Mouse (Mus musculus) bone marrow macrophage, adult 2 months (primary cell): ENCODE results near the gene 1600012H06Rik. TPM values are rescaled to one million over a fixed set of nuclear protein-coding genes. Genes with fewer than 3 reads are reported as not detected.
"Not testable (repeated sequence)": the region's sequence is repeated elsewhere in the genome, so short reads cannot be mapped to it uniquely, and the experiment has no call there.

Source experiments
- H3K27ac ChIP-seq: 2 replicates; pipeline ENCODE4 v1.5.1; 2012; ENCODE audit warnings: low read depth, low read length; ENCODE audit not compliant: insufficient read depth
- H3K4me1 ChIP-seq: 2 replicates; pipeline ENCODE4 v1.6.1; 2012; ENCODE audit warnings: low read length; ENCODE audit not compliant: control insufficient read depth, insufficient read depth
- H3K4me3 ChIP-seq: 2 replicates; pipeline ENCODE4 v1.5.1; 2012; ENCODE audit warnings: mild to moderate bottlenecking, low read length, moderate library complexity; ENCODE audit not compliant: insufficient read depth
- CTCF ChIP-seq: IDR thresholded peaks from 2 replicates; pipeline ENCODE4 v1.5.1; 2012; ENCODE audit warnings: low read depth, mild to moderate bottlenecking, low read length, moderate library complexity
- POLR2A ChIP-seq: IDR thresholded peaks from 2 replicates; pipeline ENCODE4 v1.6.1; 2012; ENCODE audit warnings: mild to moderate bottlenecking, low read depth, low read length, borderline replicate concordance
- polyA plus RNA-seq: library from polyadenylated mRNA; stranded (reverse); fragments of >200 nt; gene quantifications from 2 replicates; pipeline ENCODE4 v1.2.4, GENCODE M21; 2012; ENCODE audit not compliant: missing spikeins, insufficient read depth, insufficient read length

Gene 1600012H06Rik
- polyA plus RNA-seq, 1 experiment: 39.2 TPM

DNA sequence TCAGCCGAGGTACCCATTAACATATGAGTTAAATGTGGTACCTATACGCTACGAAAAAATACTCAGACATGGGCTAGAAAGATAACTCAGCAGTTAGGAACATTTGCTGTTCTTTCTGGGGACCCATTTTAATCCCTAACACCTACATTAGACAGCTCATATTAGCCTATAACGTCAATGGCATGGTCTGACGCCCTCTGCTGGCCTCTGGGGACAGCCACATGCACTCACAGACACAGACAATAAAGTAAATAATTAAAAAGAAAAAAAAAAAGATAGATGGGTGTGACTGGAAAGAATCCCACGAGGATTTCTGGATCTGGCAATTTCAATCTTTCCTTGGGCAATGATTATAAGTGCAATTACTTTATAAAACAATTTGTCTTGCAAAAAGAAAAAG is 30.6 kb upstream of the 1600012H06Rik start:
- Histone ChIP-seq H3K4me3 (no peak overlapping the region), H3K4me1 (peaks cover 6% of the 10 kb centered on the region), H3K27ac (no peak overlapping the region)
- TF ChIP-seq POLR2A (no peak), CTCF (peak; percentile 31; the same call in 1 of the 2 replicates)

- Histone ChIP-seq H3K27ac (no peak overlapping the region), H3K4me1 (peaks cover 6% of the 10 kb centered on the region), H3K4me3 (no peak overlapping the region)
- no peak for TF ChIP-seq POLR2A
- no peak for TF ChIP-seq CTCF
These were observed 30.0 kb upstream of the 1600012H06Rik start for GRCm38 (mm10) chr17:14912981-14913380.

DNA sequence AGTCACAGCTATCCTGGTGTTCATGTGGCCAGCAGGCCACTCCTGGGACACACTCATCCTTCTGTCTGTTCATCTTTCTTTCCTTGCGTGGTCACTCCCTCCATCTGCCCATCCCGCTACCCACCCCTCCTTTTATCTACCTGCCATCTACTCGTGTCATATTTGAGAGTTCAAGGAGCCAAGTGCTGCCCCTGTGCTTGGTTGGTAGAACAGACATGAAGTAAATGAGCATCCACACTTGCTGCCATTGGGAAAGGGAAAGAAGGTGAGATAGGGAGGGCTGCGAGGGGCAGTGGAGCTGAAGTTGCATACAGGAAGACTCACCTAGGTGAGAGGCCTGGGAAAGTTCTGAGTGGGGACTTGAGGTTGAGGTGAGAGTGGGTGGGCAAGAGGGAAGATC is 28.6 kb upstream of the 1600012H06Rik start:
- Histone ChIP-seq H3K27ac (no peak overlapping the region), H3K4me1 (peaks cover 6% of the 10 kb centered on the region)

GRCm38 (mm10) chr17:14917866-14918265 is 25.1 kb upstream of the 1600012H06Rik start:
- H3K4me1 ChIP-seq: peaks cover 11% of the 10 kb centered on the region
- H3K27ac ChIP-seq: no peak overlapping the region
- TF ChIP-seq POLR2A: no peak
- TF ChIP-seq CTCF: no peak
- H3K4me3 ChIP-seq: no peak overlapping the region

More for the DNA sequence above, 28.6 kb upstream of the 1600012H06Rik start:
- TF ChIP-seq POLR2A: no peak
- no peak for TF ChIP-seq CTCF
- no peak overlapping the region for H3K4me3 ChIP-seq

GRCm38 (mm10) chr17:14921582-14921981 is 21.4 kb upstream of the 1600012H06Rik start:
- TF ChIP-seq CTCF: no peak
- TF ChIP-seq POLR2A: no peak

DNA sequence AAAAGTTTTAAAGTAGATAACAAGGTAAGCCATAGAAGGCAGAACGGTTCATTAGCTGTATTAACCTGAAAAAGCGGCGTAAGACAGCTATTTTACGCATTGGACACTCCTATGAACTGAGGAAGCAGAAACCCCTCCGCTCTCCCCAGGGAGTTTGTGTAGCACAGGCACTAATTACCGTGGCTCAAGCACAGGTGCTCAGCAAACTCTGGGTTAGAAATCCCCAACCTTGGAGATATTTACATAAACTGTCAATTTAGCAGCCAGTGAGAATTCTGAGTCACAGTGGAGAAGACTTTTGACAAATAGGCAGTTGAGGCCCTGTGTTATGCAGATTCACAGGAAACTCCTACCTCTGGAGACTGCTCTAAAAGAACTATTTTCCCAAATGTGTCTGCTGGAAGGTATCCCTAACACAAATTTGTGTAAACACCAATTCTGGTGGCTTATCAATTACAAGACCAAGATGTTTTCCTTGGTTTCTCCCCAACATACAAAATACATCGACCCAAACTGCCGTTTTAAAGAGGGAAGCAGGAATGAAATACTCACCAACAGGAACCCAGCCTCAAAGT is 15.3 kb upstream of the 1600012H06Rik start:
- H3K4me3 ChIP-seq: no peak overlapping the region
- TF ChIP-seq CTCF (no peak), POLR2A (no peak)

More at GRCm38 (mm10) chr17:14921582-14921981, 21.4 kb upstream of the 1600012H06Rik start:
- Histone ChIP-seq H3K4me1 (peaks cover 5% of the 10 kb centered on the region), H3K27ac (no peak overlapping the region), H3K4me3 (no peak overlapping the region)

DNA sequence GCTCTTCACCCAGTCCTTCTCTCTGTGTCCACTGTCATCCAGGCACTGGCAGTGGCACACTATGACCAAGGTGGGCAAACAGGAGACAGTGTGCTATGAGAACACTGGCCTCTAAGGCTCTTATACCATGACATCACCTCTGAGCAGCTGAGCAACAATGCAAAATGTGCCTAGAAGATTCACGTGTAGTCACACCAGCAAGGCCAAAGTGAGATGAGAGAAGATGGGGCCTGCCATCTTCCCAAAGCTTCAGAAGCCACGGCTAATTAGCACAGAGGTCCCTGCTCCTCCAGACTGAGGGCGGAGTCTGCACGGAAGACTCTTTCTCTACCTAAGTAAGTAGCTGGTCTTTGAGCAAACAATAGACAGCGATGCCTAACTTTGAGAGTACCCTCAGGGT is 14.4 kb upstream of the 1600012H06Rik start:
- H3K27ac ChIP-seq: no peak overlapping the region
- H3K4me1 ChIP-seq: peaks cover 8% of the 10 kb centered on the region
- TF ChIP-seq POLR2A (no peak), CTCF (no peak)
- H3K4me3 ChIP-seq: no peak overlapping the region

More for the DNA sequence above, 15.3 kb upstream of the 1600012H06Rik start:
- Histone ChIP-seq H3K4me1 (peaks cover 8% of the 10 kb centered on the region), H3K27ac (no peak overlapping the region)

DNA sequence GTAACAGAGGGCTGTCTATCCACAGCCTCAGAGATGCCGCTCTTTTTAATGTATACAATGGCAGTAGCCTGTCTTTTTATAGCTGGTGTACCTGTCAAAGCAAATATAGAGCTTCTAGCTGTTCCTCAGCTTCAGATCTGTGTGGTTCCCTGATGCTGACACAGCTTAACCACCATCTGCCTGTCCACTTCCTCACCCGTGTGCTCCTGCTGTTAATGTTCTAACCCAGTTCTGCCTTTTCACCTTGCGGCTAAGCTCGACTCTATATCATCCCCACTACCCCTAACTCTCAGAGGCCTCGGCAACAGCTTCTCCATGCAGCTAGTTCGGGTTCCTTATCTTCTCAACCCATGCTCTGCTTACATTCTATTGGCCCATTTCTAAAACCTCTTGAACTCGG is 12.3 kb upstream of the 1600012H06Rik start:
- no peak overlapping the region for H3K4me3 ChIP-seq
- H3K27ac ChIP-seq: no peak overlapping the region
- peaks cover 8% of the 10 kb centered on the region for H3K4me1 ChIP-seq
- TF ChIP-seq POLR2A (no peak), CTCF (no peak)

GRCm38 (mm10) chr17:14931469-14931868 is 11.5 kb upstream of the 1600012H06Rik start:
- H3K27ac ChIP-seq: no peak overlapping the region
- H3K4me1 ChIP-seq: peaks cover 8% of the 10 kb centered on the region
- no peak overlapping the region for H3K4me3 ChIP-seq
- TF ChIP-seq POLR2A: no peak
- TF ChIP-seq CTCF: no peak

DNA sequence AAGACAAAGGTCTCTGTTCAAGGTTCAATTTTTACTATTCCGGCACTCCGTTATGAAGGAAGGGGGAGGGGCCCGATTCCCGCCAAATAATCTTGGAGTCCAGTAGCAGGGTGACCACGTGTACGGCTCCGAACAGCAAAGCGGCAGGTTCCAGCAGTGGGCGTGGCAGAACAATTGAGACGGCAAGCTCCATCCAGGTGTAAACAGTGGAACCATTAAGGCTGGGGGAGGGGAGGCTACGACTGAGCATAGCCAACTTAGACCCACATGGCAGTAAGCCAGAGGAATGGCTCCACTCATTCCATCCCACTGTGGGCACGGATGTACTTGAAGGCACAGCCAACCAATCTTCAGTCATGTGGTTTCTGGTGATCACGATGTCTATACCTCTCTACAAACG is 7.7 kb upstream of the 1600012H06Rik start:
- not testable (repeated sequence) for H3K4me3 ChIP-seq, H3K4me1 ChIP-seq, H3K27ac ChIP-seq
